Mouse (Mus musculus) lung, adult 18-20 months (tissue): ENCODE results near the gene Tspan9.

Experiments
- DNase-seq, 2 experiments: peaks; one replicate each; pipeline ENCODE4 v3.0.0; 2022; ENCODE audit warnings: mixed read lengths in 2 of 2

Gene Tspan9

GRCm38 (mm10) chr6:128132581-128132980, 10.8 kb downstream of the Tspan9 start:
- peak; percentile 57 to 75 for DNase-seq

- DNase-seq: no peak
These were observed 12.0 kb downstream of the Tspan9 start for GRCm38 (mm10) chr6:128131390-128131789.

- DNase-seq: no peak
These were observed 12.7 kb downstream of the Tspan9 start for GRCm38 (mm10) chr6:128130686-128131085.

- no peak for DNase-seq
These were observed 14.0 kb downstream of the Tspan9 start for GRCm38 (mm10) chr6:128129382-128129781.

- DNase-seq: no peak
These were observed 16.1 kb downstream of the Tspan9 start for GRCm38 (mm10) chr6:128127312-128127711.

GRCm38 (mm10) chr6:128126876-128127275, 16.5 kb downstream of the Tspan9 start:
- DNase-seq: no peak

GRCm38 (mm10) chr6:128125464-128125863, 17.9 kb downstream of the Tspan9 start:
- DNase-seq: no peak

GRCm38 (mm10) chr6:128124222-128124971, 19.0 kb downstream of the Tspan9 start:
- DNase-seq: peak; percentile 92 to 96

GRCm38 (mm10) chr6:128122127-128122526, 21.3 kb downstream of the Tspan9 start:
- DNase-seq: peak in 1 of 2 experiments; percentile 60

- DNase-seq: peak; percentile 82 to 90
These were observed 21.7 kb downstream of the Tspan9 start for GRCm38 (mm10) chr6:128121691-128122090.

- no peak for DNase-seq
These were observed 22.6 kb downstream of the Tspan9 start for GRCm38 (mm10) chr6:128120806-128121205.

GRCm38 (mm10) chr6:128118670-128119230, 24.6 kb downstream of the Tspan9 start:
- DNase-seq: no peak

- no peak for DNase-seq
These were observed 26.4 kb downstream of the Tspan9 start for GRCm38 (mm10) chr6:128116836-128117542.

- peak; percentile 41 to 72 for DNase-seq
These were observed 27.1 kb downstream of the Tspan9 start for GRCm38 (mm10) chr6:128116344-128116743.

- no peak for DNase-seq
These were observed 28.3 kb downstream of the Tspan9 start for GRCm38 (mm10) chr6:128115121-128115520.

GRCm38 (mm10) chr6:128112605-128113004, 30.8 kb downstream of the Tspan9 start:
- DNase-seq: no peak

- no peak for DNase-seq
These were observed 31.6 kb downstream of the Tspan9 start for GRCm38 (mm10) chr6:128111784-128112183.

GRCm38 (mm10) chr6:128108324-128109035, 34.9 kb downstream of the Tspan9 start:
- peak; percentile 80 to 88 for DNase-seq

- no peak for DNase-seq
These were observed 35.7 kb downstream of the Tspan9 start for GRCm38 (mm10) chr6:128107698-128108097.

GRCm38 (mm10) chr6:128106154-128106553, 37.2 kb downstream of the Tspan9 start:
- DNase-seq: peak; percentile 75 to 84

GRCm38 (mm10) chr6:128104712-128105324, 38.6 kb downstream of the Tspan9 start:
- DNase-seq: peak; percentile 81 to 86

- no peak for DNase-seq
These were observed 39.5 kb downstream of the Tspan9 start for GRCm38 (mm10) chr6:128103874-128104273.
